Mouse (Mus musculus) kidney, postnatal 0 days (tissue): Measurements from ENCODE around the gene Prkar2a. TPM values are rescaled to one million over a fixed set of nuclear protein-coding genes. Genes with fewer than 3 reads are reported as not detected.

Experiments
- ATAC-seq: fragments of 200-750 bp; cut with Nextera tagmentation; replicated peaks from 2 replicates; pipeline ENCODE4 v1.8.0; 2017; ENCODE audit warnings: low read depth, moderate number of reproducible peaks, moderate TSS enrichment, moderate library complexity; ENCODE audit not compliant: low FRiP score
- DNase-seq: peaks from one replicate; pipeline ENCODE4 v3.0.0-alpha.2; 2016; ENCODE audit warnings: low spot score
- H3K27ac ChIP-seq: fragments of 300-500 bp; sonication (generic); 2 replicates; pipeline ENCODE4 v1.5.1; 2014; ENCODE audit warnings: mild to moderate bottlenecking
- H3K27me3 ChIP-seq: fragments of 300-500 bp; sonication (generic); 2 replicates; pipeline ENCODE4 v1.6.1; 2014; ENCODE audit warnings: low read length, mixed read lengths; ENCODE audit not compliant: insufficient read depth
- H3K36me3 ChIP-seq: fragments of 300-500 bp; sonication (generic); 2 replicates; pipeline ENCODE4 v1.6.1; 2014; ENCODE audit warnings: low read length, mixed read lengths; ENCODE audit not compliant: insufficient read depth
- H3K4me1 ChIP-seq: fragments of 300-500 bp; sonication (generic); replicated peaks from 2 replicates; pipeline ENCODE4 v1.6.1; 2014; ENCODE audit warnings: antibody characterized with exemption, low read length, mixed read lengths; ENCODE audit not compliant: insufficient read depth
- H3K4me2 ChIP-seq: fragments of 300-500 bp; sonication (generic); 2 replicates; pipeline ENCODE4 v1.6.1; 2014; ENCODE audit warnings: mild to moderate bottlenecking, low read length, moderate library complexity, mixed read lengths
- H3K4me3 ChIP-seq: fragments of 300-500 bp; sonication (generic); replicated peaks from 2 replicates; pipeline ENCODE4 v1.5.1; 2014; ENCODE audit warnings: low read depth, low read length
- H3K9ac ChIP-seq: fragments of 300-500 bp; sonication (generic); 2 replicates; pipeline ENCODE4 v1.6.1; 2014; ENCODE audit warnings: low read depth, low read length
- H3K9me3 ChIP-seq: fragments of 300-500 bp; sonication (generic); replicated peaks from 2 replicates; pipeline ENCODE4 v1.6.1; 2016; ENCODE audit warnings: low read length, inconsistent platforms, mixed read lengths
- CTCF ChIP-seq: IDR thresholded peaks from 2 replicates; pipeline ENCODE4 v1.5.1; 2016; ENCODE audit warnings: antibody characterized with exemption, low read depth, mild to moderate bottlenecking, moderate library complexity
- WGBS: fragments of 180-500 bp; shearing (Covaris S2); extraction: QIAGEN DNeasy Blood & Tissue Kit; methylation state at CpG from one replicate; pipeline ENCODE4 v1.1.7; 2014; 5-methylcytosine and 5-hydroxymethylcytosine counted together
- polyA plus RNA-seq: library from polyadenylated mRNA; unstranded; fragments of >200 nt; fragmentation: Nextera tagmentation; extraction: Ambion mirVana; gene quantifications from 2 replicates; pipeline ENCODE4 v1.2.1, GENCODE M21; 2015

The Prkar2a gene
- 18.0 and 18.6 TPM in 2 replicates for polyA plus RNA-seq

- no peak for TF ChIP-seq CTCF
- WGBS = 88% methylated on average over 1 of the region's 1 CpGs
Observed at GRCm38 (mm10) chr9:108689106-108689505, at the start of gene Prkar2a. Prkar2a (plus strand) TSS chr9:108689314.

GRCm38 (mm10) chr9:108639825-108640224, 49.3 kb upstream of the Prkar2a start:
- Histone ChIP-seq H3K27me3 (no peaks in the 10 kb centered on the region), H3K9ac (no peak overlapping the region), H3K36me3 (peaks cover 17% of the 10 kb centered on the region), H3K4me3 (no peak overlapping the region), H3K27ac (no peak overlapping the region), H3K4me1 (no peaks in the 10 kb centered on the region), H3K4me2 (no peak overlapping the region), H3K9me3 (no peaks in the 10 kb centered on the region)
- TF ChIP-seq CTCF = no peak
- WGBS = 86% methylated on average over 2 of the region's 2 CpGs
- DNase-seq = no peak
- no peak for ATAC-seq

More at GRCm38 (mm10) chr9:108689106-108689505, at the start of gene Prkar2a:
- Histone ChIP-seq H3K9me3 (no peaks in the 10 kb centered on the region), H3K27me3 (no peaks in the 10 kb centered on the region), H3K27ac (no peak within 1 kb of the TSS), H3K4me2 (no peak within 1 kb of the TSS), H3K9ac (no peak within 1 kb of the TSS), H3K4me1 (0 out of 2 replicates have a peak, but pooled peaks cover 7% of the 10 kb centered on the region), H3K4me3 (no peak within 1 kb of the TSS), H3K36me3 (no peaks in the 10 kb centered on the region)
- DNase-seq = no peak
- ATAC-seq = no peak

DNA sequence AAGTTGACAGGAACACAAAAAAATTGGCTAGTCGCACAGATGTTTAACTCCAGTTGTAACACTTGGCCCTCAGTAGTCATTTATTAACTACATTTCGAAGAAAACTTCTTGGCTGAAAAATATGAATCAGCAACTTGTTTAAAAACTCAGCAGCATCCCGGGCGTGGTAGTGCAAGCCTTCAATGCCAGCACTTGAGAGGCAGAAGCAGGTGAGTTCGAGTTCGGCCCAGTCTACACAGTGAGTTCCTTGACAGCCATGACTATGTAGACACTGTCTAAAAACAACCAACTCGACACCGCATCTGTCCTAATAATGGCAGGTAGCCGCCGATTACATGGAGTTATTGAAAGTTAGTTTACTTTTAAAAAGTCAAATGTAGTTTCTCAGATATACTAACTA, 40.9 kb upstream of the Prkar2a start:
- Histone ChIP-seq H3K36me3 (peaks cover 3% of the 10 kb centered on the region; the same call in 1 of the 2 replicates), H3K4me3 (peak overlapping the region; percentile 98), H3K27me3 (no peaks in the 10 kb centered on the region), H3K9ac (peak overlapping the region; percentile 88), H3K4me1 (peaks cover 6% of the 10 kb centered on the region), H3K4me2 (peak overlapping the region; percentile 79), H3K27ac (peak overlapping the region; percentile 97), H3K9me3 (no peaks in the 10 kb centered on the region)
- DNase-seq (peak; percentile 8), ATAC-seq (no peak)
- WGBS = 31% methylated on average over 10 of the region's 10 CpGs
- no peak for TF ChIP-seq CTCF

DNA sequence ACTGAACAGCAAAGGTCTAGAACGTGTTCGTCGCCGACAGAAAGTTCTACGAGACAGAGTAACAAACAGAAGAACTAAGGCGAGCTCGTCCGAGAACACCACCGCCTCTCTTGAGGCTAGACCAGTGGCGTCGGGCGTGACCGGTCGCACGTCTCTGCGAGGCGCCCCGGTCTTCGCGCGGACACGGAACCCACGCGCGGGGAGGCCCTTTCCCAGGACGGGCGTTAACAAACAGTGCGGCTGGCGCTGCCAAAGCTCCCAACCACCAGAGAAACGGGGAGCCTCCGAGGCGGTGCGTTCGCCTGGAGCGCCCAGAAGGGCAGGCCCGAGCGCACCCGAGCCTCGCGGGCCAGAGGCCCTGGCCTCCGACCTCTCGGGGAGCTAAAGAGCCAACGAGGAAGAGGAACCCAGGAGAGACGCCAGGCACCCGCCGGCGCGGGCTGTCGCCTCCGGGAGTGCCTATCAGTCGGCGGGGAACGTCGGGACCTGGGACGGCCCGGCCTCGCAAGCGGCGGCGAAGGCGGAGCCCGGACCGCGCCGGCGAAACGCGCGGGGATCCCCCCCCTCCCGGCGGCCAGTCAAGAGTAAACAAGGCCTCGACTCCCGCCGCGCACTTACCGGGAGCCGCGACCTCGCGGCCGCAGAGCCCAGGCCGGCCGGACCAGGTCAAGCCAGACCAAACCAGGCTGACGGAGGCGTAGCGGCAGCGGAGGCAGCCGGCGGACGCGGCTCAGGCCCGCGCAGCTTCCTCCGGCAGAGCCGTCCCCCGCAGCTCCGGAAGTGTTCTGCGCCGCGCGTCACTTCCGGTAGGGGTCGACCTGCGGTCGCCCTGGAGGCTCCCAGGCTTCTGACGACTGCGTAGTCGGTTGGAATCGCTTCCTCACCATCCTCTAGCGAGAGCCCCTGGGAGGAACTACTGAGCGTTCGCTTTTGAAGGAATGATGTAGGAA, 40.2 kb upstream of the Prkar2a start, which contains the start of gene Arih2:
Arih2 (minus strand) TSS at position 776 of the 950 bp plus-strand sequence.
- Histone ChIP-seq H3K27ac (peak within 1 kb of the TSS; percentile 97), H3K4me2 (peak within 1 kb of the TSS; percentile 79), H3K36me3 (no peaks in the 10 kb centered on the region), H3K4me1 (peaks cover 6% of the 10 kb centered on the region), H3K9ac (peak within 1 kb of the TSS; percentile 88), H3K27me3 (no peaks in the 10 kb centered on the region), H3K9me3 (no peaks in the 10 kb centered on the region), H3K4me3 (peak within 1 kb of the TSS; percentile 98)
- peak; percentile 98 for ATAC-seq
- no peak for TF ChIP-seq CTCF
- peak; percentile 96 for DNase-seq
- WGBS = under 1% methylated on average over 109 of the region's 112 CpGs

- no peak; the same call in 1 of the 2 replicates for ATAC-seq
- DNase-seq = peak; percentile 36
- WGBS = 22% methylated on average over 29 of the region's 29 CpGs
Observed at GRCm38 (mm10) chr9:108649561-108650440, 39.3 kb upstream of the Prkar2a start.

More at GRCm38 (mm10) chr9:108649561-108650440, 39.3 kb upstream of the Prkar2a start:
- Histone ChIP-seq H3K27ac (peak overlapping the region; percentile 97), H3K27me3 (no peaks in the 10 kb centered on the region), H3K9ac (peak overlapping the region; percentile 58), H3K36me3 (no peaks in the 10 kb centered on the region), H3K9me3 (no peaks in the 10 kb centered on the region), H3K4me2 (peak overlapping the region; percentile 79), H3K4me3 (peak overlapping the region; percentile 98), H3K4me1 (peaks cover 6% of the 10 kb centered on the region)
- TF ChIP-seq CTCF = no peak
